Mouse (Mus musculus) intestine, postnatal 0 days (tissue): Measurements from ENCODE around the gene Pde10a. TPM values are rescaled to one million over a fixed set of nuclear protein-coding genes. Genes with fewer than 3 reads are reported as not detected.

Experiments used
- ATAC-seq: fragments of 200-750 bp; cut with Nextera tagmentation; 2 replicates; pipeline ENCODE4 v1.8.0; 2017; ENCODE audit warnings: mild to moderate bottlenecking, moderate TSS enrichment, moderate library complexity
- H3K27ac ChIP-seq: fragments of 300-500 bp; sonication (generic); 2 replicates; pipeline ENCODE4 v1.5.1; 2014; ENCODE audit warnings: mild to moderate bottlenecking, low read depth, low read length, moderate library complexity
- H3K27me3 ChIP-seq: fragments of 300-500 bp; sonication (generic); replicated peaks from 2 replicates; pipeline ENCODE4 v1.6.1; 2014; ENCODE audit warnings: low read length, mixed read lengths; ENCODE audit not compliant: control insufficient read depth, insufficient read depth
- H3K36me3 ChIP-seq: fragments of 300-500 bp; sonication (generic); 2 replicates; pipeline ENCODE4 v1.6.1; 2014; ENCODE audit warnings: mild to moderate bottlenecking, moderate library complexity; ENCODE audit not compliant: control insufficient read depth, insufficient read depth
- H3K4me1 ChIP-seq: fragments of 300-500 bp; sonication (generic); replicated peaks from 2 replicates; pipeline ENCODE4 v1.6.1; 2014; ENCODE audit warnings: antibody characterized with exemption, low read length, mixed read lengths; ENCODE audit not compliant: control insufficient read depth, insufficient read depth
- H3K4me2 ChIP-seq: fragments of 300-500 bp; sonication (generic); replicated peaks from 2 replicates; pipeline ENCODE4 v1.6.1; 2014; ENCODE audit warnings: low read depth, mild to moderate bottlenecking, moderate library complexity
- H3K4me3 ChIP-seq: fragments of 300-500 bp; sonication (generic); 2 replicates; pipeline ENCODE4 v1.5.1; 2014; ENCODE audit warnings: low read depth, low read length
- H3K9ac ChIP-seq: fragments of 300-500 bp; sonication (generic); 2 replicates; pipeline ENCODE4 v1.6.1; 2014; ENCODE audit warnings: mild to moderate bottlenecking, low read depth, low read length
- H3K9me3 ChIP-seq: fragments of 300-500 bp; sonication (generic); 2 replicates; pipeline ENCODE4 v1.6.1; 2016; ENCODE audit warnings: mixed run types; ENCODE audit not compliant: control insufficient read depth
- CTCF ChIP-seq: sonication (generic); IDR thresholded peaks from 2 replicates; pipeline ENCODE4 v1.5.1; 2016; ENCODE audit warnings: low read depth, mild to moderate bottlenecking, control low read depth, antibody characterized with exemption, moderate library complexity
- WGBS: fragments of 180-500 bp; shearing (Covaris S2); extraction: QIAGEN DNeasy Blood & Tissue Kit; methylation state at CpG from one replicate; pipeline ENCODE4 v1.1.7; 2014; 5-methylcytosine and 5-hydroxymethylcytosine counted together
- polyA plus RNA-seq: library from polyadenylated mRNA; unstranded; fragments of >200 nt; fragmentation: Nextera tagmentation; extraction: Ambion mirVana; gene quantifications from 2 replicates; pipeline ENCODE4 v1.2.1, GENCODE M21; 2015

Gene Pde10a
- polyA plus RNA-seq, 1 experiment from 2014 or later, result 0.47 TPM

DNA sequence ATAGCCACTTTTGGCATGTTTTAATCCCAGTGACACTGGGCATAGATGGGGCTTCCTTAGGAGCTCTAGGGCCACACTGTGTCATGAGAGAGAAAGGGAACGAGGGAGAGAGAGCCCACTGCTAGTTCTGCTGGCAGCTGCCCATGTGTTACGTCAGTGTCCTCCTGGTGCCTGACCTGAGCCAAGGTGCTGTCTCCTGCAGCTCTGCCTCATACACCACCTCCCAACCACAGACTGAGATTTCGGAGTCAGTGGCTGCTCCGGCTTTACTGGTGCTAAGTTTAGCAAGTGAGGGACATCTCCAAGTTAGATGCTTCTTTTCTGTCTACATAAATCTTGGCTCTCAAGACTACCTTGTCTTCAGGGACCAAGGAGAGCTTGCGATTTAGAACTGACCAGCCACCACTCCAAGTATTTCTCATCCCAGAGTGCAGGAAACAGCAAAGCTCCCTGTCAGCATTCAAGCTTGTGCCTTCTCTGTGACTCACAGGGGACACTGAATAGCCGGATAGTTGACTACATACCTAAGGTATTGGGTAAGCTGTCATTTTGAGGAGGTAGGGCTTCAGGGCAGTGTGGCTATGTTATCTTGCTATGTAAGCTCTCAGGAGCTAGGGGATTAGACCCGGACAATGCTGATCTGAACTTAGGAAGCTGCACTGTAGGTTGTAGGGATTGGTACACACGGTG is 27.3 kb downstream of the Pde10a start:
- Histone ChIP-seq H3K27me3 (no peaks in the 10 kb centered on the region), H3K9me3 (no peaks in the 10 kb centered on the region), H3K9ac (no peak overlapping the region), H3K4me3 (no peak overlapping the region), H3K4me1 (no peaks in the 10 kb centered on the region), H3K4me2 (no peak overlapping the region), H3K27ac (no peak overlapping the region), H3K36me3 (no peaks in the 10 kb centered on the region)
- ATAC-seq, result no peak
- TF ChIP-seq CTCF, result no peak
- 69% methylated on average over 8 of the region's 8 CpGs for WGBS

DNA sequence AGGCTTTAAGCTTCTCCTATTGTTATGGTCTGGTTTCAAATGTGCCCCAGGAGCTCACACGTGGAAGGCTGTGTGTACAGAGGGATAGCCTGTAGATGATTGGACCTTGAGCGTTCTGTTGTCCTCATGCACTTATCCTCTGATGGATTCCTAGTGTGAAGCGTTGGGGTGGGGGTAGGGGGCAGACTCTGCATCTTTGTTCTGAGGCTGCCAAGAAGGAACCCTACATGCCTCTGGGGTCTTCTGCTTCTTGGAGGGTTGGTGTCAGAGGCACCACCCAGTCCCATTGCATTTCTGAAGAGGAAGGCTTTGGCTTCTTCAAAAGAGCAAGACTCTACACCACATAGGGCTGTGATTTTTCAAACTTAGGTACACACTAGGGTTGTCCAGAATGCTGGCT is 28.4 kb downstream of the Pde10a start:
- Histone ChIP-seq H3K27ac (no peak overlapping the region), H3K4me1 (no peaks in the 10 kb centered on the region), H3K36me3 (no peaks in the 10 kb centered on the region), H3K27me3 (no peaks in the 10 kb centered on the region), H3K4me2 (no peak overlapping the region), H3K4me3 (no peak overlapping the region), H3K9me3 (no peaks in the 10 kb centered on the region), H3K9ac (no peak overlapping the region)
- 70% methylated on average over 3 of the region's 3 CpGs for WGBS
- no peak for TF ChIP-seq CTCF
- ATAC-seq, result no peak

DNA sequence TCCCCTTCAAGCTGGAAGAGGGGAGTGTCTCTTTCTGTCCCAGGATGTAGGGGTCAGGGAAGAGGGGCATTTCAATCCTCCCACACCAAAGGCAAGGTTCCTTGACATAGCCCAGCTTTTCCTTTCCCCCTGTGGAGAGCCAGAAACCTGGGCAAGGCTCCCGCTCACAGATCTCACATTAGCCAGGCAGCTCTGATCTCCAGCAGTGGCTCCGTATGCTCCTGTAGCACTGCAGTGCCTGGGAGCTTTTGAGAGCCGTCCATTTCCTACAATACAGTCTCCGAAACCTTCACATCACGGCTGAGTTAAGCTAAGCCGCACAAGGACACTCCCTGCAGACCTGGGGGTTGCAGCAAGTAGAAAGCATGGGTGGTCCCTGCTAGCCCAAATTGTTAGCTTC is 29.0 kb downstream of the Pde10a start:
- Histone ChIP-seq H3K9me3 (no peaks in the 10 kb centered on the region), H3K36me3 (no peaks in the 10 kb centered on the region), H3K4me1 (no peaks in the 10 kb centered on the region), H3K27ac (no peak overlapping the region), H3K4me3 (no peak overlapping the region), H3K4me2 (no peak overlapping the region), H3K27me3 (no peaks in the 10 kb centered on the region), H3K9ac (no peak overlapping the region)
- ATAC-seq, result no peak
- 78% methylated on average over 6 of the region's 6 CpGs for WGBS
- TF ChIP-seq CTCF, result no peak

DNA sequence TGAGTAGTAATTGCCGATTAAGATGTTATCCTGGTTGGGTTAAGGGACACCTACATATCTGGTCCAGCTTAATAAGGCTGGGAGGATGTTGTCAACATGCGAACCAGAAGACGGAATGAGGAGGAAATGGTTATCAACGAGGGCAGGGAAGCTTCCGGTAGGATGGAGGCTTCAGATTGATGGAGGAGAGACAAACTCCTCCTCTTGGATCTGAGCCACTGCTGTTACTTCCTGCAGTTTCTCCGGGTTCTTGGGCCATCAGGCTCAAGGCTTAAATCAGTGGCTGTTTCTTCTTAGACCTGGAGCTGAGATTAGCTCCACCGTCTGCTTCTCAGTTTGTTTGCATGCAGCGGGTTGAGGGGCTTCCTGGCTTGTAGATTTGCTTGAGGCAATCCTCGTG is 30.6 kb downstream of the Pde10a start:
- Histone ChIP-seq H3K4me2 (no peak overlapping the region), H3K4me3 (no peak overlapping the region), H3K36me3 (no peaks in the 10 kb centered on the region), H3K4me1 (no peaks in the 10 kb centered on the region), H3K9ac (no peak overlapping the region), H3K9me3 (no peaks in the 10 kb centered on the region), H3K27ac (no peak overlapping the region), H3K27me3 (no peaks in the 10 kb centered on the region)
- ATAC-seq, result no peak
- WGBS, result 75% methylated on average over 9 of the region's 9 CpGs
- no peak for TF ChIP-seq CTCF

DNA sequence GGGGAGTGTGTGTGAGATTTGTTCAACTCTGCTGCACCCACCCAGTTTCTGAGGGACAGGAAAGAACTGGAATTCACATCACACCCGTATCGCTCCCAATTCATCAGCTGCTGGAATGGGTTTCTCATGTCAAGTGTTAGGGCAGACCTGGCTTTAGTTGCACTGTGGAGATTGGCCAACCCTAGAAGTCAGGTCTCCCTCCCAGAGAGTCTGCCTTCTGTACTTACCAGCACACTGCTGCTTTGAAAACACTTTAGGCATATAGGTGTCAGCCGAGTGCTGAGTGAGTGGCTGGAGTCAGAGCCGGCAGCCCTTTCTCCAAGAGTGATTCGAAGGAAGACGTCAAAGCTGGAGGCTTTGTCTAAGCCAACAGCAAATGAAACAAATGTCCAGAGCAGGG is 31.1 kb downstream of the Pde10a start:
- Histone ChIP-seq H3K27me3 (no peaks in the 10 kb centered on the region), H3K9ac (no peak overlapping the region), H3K9me3 (no peaks in the 10 kb centered on the region), H3K27ac (no peak overlapping the region), H3K4me2 (no peak overlapping the region), H3K36me3 (no peaks in the 10 kb centered on the region), H3K4me3 (no peak overlapping the region), H3K4me1 (no peaks in the 10 kb centered on the region)
- ATAC-seq, result no peak
- TF ChIP-seq CTCF, result no peak
- WGBS, result 80% methylated on average over 6 of the region's 6 CpGs

DNA sequence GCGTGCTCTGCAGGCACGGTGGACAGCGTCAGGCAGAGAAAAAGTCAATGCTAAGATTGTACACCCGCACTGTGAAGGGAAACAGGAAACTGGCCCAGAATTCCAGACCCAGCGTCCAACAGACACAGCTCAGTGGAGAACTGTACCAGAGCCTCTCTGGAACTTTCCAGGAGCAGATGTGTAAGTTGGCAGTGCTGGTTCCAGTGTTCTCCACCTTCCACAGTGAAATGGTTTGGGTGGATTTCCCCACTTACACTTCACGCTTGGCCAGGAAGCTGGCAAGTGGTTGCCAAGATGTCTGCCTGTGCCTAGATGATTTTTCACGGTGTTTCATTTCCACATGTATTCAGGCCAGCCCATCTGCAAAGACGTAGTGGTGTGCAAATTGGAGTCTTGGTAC is 32.8 kb downstream of the Pde10a start:
- H3K36me3 ChIP-seq, result no peaks in the 10 kb centered on the region
- ATAC-seq, result no peak
- H3K4me1 ChIP-seq, result no peaks in the 10 kb centered on the region
- TF ChIP-seq CTCF, result no peak
- no peaks in the 10 kb centered on the region for H3K9me3 ChIP-seq
- H3K9ac ChIP-seq, result no peak overlapping the region
- no peak overlapping the region for H3K4me2 ChIP-seq
- H3K4me3 ChIP-seq, result no peak overlapping the region
- H3K27ac ChIP-seq, result no peak overlapping the region
- WGBS, result 81% methylated on average over 8 of the region's 8 CpGs
- H3K27me3 ChIP-seq, result no peaks in the 10 kb centered on the region
